Mouse (Mus musculus): Measurements from ENCODE around the gene Nrn1. TPM values are rescaled to one million over a fixed set of nuclear protein-coding genes. Genes with fewer than 3 reads are reported as not detected.

Nrn1 gene
- polyA plus RNA-seq (2012; rRNA removed), result 144 and 151 TPM in 2 replicates

DNA sequence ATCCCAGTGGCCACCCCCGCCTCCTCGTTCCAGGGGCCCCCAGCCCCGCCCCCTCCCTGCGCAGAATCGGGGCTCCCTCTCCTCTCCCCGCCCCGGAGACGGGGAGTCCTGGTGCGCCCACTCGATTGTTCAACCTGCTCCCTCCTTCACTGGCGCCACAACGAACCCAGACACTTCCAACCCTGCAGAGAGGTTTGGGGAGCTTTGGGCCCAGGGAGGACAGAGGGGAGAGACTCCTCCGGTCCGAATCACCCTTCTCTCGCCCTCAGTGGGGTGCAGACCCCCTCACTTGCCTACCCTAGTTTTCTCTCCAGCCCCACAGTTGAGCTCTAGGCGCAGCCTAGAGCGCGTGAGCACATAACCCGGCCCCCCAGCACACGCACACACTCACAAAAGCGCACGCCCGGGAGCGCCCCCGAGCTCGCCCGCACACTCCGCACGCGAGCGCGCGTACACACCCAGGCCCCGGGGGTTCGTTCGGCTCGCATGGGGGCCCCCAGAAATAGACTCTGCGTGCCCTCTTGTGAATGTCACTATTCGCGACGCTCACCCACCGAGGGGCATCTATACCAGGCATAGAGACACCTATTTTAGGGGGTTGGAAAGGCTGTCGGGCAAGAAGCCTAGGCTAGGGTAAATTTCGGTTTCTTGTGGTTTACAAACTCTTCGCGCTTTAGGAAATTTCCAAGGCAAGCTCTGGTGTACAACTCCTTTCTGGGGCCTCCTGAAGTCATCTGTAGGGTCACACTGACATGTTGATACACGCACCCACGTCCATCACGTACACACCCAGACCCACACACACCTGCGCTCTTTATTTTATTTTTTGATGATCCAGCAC is at the start of gene Nrn1:
TSS of gene Nrn1 (minus strand) at position 401 of the 841 bp plus-strand sequence.
- peaks cover 6% of the 10 kb centered on the region for H3K4me1 ChIP-seq (ENCODE audit: control insufficient read depth, insufficient read depth, low read length)
- no peaks in the 10 kb centered on the region for H3K27me3 ChIP-seq (ENCODE audit: control insufficient read depth, insufficient read depth, low read length)
- peak within 1 kb of the TSS; percentile 67 for H3K4me3 ChIP-seq (replicated peaks; ENCODE audit: insufficient read depth, low read depth, low read length)
- TF ChIP-seq CTCF (IDR thresholded peaks at IDR 0.05; ENCODE audit: borderline replicate concordance, insufficient read depth, low read depth, low read length) (no peak), POLR2A (IDR thresholded peaks at IDR 0.05; ENCODE audit: borderline replicate concordance, insufficient read depth, low read length) (peak; percentile 59; the same call in 1 of the 2 replicates)
- peak; percentile 85 to 86 for DNase-seq
- WGBS, result under 1% methylated on average over 50 of the region's 50 CpGs
- H3K27ac ChIP-seq (ENCODE audit: insufficient read depth, low read length), result peak within 1 kb of the TSS; percentile 99

DNA sequence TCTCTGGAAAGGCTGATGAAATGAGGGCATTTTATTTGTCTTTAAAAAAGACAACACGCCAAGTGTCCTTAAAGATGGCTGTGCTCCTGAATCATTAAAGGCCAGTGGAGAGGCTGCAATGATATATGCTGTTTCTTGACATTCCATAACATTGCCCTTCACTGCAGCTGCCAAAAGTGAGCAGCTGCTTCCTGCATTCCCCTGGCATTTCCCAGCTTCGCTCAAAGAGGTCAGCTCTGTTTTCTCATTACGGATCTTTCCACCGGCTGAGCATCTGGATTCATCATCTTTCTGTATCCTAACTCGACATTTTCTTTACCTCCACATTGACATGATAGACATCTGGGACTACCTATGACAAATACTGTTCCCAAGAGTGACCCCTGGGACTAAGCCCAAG is 44.7 kb upstream of the Nrn1 start:
- no peak overlapping the region for H3K4me3 ChIP-seq (replicated peaks; ENCODE audit: insufficient read depth, low read depth, low read length)
- H3K27ac ChIP-seq (ENCODE audit: insufficient read depth, low read length), result no peak overlapping the region
- no peaks in the 10 kb centered on the region for H3K4me1 ChIP-seq (ENCODE audit: control insufficient read depth, insufficient read depth, low read length)
- TF ChIP-seq CTCF (IDR thresholded peaks at IDR 0.05; ENCODE audit: borderline replicate concordance, insufficient read depth, low read depth, low read length) (no peak), POLR2A (IDR thresholded peaks at IDR 0.05; ENCODE audit: borderline replicate concordance, insufficient read depth, low read length) (no peak)
- 57% methylated on average over 5 of the region's 5 CpGs for WGBS
- no peak for DNase-seq
- H3K27me3 ChIP-seq (ENCODE audit: control insufficient read depth, insufficient read depth, low read length), result no peaks in the 10 kb centered on the region

DNA sequence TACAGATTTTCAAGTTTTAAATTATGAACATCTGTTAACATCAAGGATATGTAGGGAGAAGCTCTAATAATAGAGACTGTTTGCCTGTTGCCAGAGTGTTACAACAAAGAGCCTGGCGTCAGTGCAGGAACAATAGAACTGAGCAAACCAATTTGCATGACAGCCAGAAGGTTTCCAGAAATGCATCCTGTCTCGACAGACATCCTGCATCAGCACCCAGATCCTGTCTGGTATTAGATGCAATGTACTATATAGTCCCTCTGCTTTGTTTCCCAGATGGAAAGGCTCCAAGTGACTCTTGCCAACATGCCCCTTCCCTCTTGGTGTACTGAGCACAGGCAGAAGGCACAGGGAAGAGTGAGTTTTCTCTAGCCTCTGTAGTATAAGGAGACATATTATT is 31.9 kb upstream of the Nrn1 start:
- 31% methylated on average over 2 of the region's 2 CpGs for WGBS

DNA sequence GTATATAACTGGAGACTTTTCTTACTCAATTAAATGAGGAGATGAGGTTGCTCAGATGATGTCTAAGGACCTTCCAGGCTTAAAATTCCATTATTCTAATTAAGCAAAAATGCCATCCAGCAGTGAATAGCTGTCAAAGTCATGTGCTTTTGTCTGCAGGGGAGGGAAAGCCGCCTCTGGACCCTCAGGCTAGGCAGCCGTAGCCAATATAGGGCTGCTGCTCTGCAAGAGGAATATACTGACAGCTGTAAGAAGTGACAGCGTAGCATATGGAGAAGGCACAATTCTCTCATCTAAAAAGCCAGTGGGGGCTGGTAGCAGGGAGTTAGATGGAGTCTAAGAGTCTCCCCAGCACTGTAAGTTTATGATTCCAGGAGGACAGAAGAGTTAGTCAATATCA is 16.9 kb upstream of the Nrn1 start:
- TF ChIP-seq CTCF (IDR thresholded peaks at IDR 0.05; ENCODE audit: borderline replicate concordance, insufficient read depth, low read depth, low read length), result no peak
- no peak for TF ChIP-seq POLR2A (IDR thresholded peaks at IDR 0.05; ENCODE audit: borderline replicate concordance, insufficient read depth, low read length)
- no peak for DNase-seq
- Histone ChIP-seq H3K4me1 (ENCODE audit: control insufficient read depth, insufficient read depth, low read length) (0 out of 2 replicates have a peak, but pooled peaks cover 3% of the 10 kb centered on the region), H3K4me3 (replicated peaks; ENCODE audit: insufficient read depth, low read depth, low read length) (no peak overlapping the region), H3K27me3 (ENCODE audit: control insufficient read depth, insufficient read depth, low read length) (no peaks in the 10 kb centered on the region), H3K27ac (ENCODE audit: insufficient read depth, low read length) (no peak overlapping the region)
- 82% methylated on average over 3 of the region's 3 CpGs for whole genome bisulfite sequencing

More for the DNA sequence above, 31.9 kb upstream of the Nrn1 start:
- Histone ChIP-seq H3K27ac (ENCODE audit: insufficient read depth, low read length) (no peak overlapping the region), H3K4me1 (ENCODE audit: control insufficient read depth, insufficient read depth, low read length) (no peaks in the 10 kb centered on the region), H3K4me3 (replicated peaks; ENCODE audit: insufficient read depth, low read depth, low read length) (no peak overlapping the region), H3K27me3 (ENCODE audit: control insufficient read depth, insufficient read depth, low read length) (no peaks in the 10 kb centered on the region)
- TF ChIP-seq POLR2A (IDR thresholded peaks at IDR 0.05; ENCODE audit: borderline replicate concordance, insufficient read depth, low read length) (no peak), CTCF (IDR thresholded peaks at IDR 0.05; ENCODE audit: borderline replicate concordance, insufficient read depth, low read depth, low read length) (no peak)
- DNase-seq, result no peak

DNA sequence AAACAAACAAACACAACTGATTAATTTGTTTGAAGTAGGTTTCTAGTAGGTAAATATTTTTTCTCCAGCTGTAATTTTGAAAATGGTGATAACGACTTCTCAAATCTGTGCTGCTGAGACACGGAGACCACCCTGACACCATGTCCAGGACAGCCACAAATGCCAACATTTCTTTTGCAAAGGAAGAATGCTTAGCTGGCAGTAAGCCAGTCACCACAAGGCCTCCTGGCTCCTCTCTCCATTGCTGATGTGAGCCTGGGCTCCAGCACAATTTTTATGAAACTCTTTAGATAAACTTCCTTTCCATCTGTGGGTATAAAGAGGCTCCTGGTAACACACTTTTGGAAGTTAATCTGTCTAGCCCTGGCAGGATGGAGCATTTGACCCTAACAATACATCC is 15.1 kb upstream of the Nrn1 start:
- Histone ChIP-seq H3K4me3 (replicated peaks; ENCODE audit: insufficient read depth, low read depth, low read length) (no peak overlapping the region), H3K27me3 (ENCODE audit: control insufficient read depth, insufficient read depth, low read length) (no peaks in the 10 kb centered on the region), H3K27ac (ENCODE audit: insufficient read depth, low read length) (no peak overlapping the region), H3K4me1 (ENCODE audit: control insufficient read depth, insufficient read depth, low read length) (0 out of 2 replicates have a peak, but pooled peaks cover 3% of the 10 kb centered on the region)
- WGBS, result 41% methylated on average over 2 of the region's 2 CpGs
- DNase-seq, result no peak
- TF ChIP-seq POLR2A (IDR thresholded peaks at IDR 0.05; ENCODE audit: borderline replicate concordance, insufficient read depth, low read length) (no peak), CTCF (IDR thresholded peaks at IDR 0.05; ENCODE audit: borderline replicate concordance, insufficient read depth, low read depth, low read length) (no peak)

DNA sequence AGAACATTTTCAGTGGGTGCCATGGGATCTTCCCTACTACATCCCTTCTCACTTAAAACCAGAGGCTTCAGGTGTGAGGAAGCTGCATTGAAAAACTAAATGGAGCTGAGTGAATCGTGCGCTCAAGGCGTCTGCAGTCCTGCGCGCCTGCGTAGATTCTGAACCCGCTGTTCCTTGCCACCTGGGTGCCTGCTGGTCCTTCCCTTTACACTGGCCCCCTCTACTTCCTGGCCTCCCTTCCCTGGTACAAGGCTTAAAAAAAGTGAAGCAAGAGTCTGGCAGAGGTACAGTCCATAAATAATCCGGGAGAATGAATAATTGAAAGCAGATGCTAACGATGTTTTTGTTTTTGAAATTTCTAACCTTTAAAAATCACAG is 1.7 kb upstream of the Nrn1 start:
- peak in 1 of 2 experiments; percentile 82 for DNase-seq
- Histone ChIP-seq H3K27ac (ENCODE audit: insufficient read depth, low read length) (peak overlapping the region; percentile 96), H3K4me3 (replicated peaks; ENCODE audit: insufficient read depth, low read depth, low read length) (peak overlapping the region; percentile 67), H3K27me3 (ENCODE audit: control insufficient read depth, insufficient read depth, low read length) (no peaks in the 10 kb centered on the region), H3K4me1 (ENCODE audit: control insufficient read depth, insufficient read depth, low read length) (peaks cover 3% of the 10 kb centered on the region; the same call in 1 of the 2 replicates)
- TF ChIP-seq CTCF (IDR thresholded peaks at IDR 0.05; ENCODE audit: borderline replicate concordance, insufficient read depth, low read depth, low read length) (no peak), POLR2A (IDR thresholded peaks at IDR 0.05; ENCODE audit: borderline replicate concordance, insufficient read depth, low read length) (peak; percentile 39; the same call in 1 of the 2 replicates)
- 4% methylated on average over 9 of the region's 9 CpGs for WGBS

DNA sequence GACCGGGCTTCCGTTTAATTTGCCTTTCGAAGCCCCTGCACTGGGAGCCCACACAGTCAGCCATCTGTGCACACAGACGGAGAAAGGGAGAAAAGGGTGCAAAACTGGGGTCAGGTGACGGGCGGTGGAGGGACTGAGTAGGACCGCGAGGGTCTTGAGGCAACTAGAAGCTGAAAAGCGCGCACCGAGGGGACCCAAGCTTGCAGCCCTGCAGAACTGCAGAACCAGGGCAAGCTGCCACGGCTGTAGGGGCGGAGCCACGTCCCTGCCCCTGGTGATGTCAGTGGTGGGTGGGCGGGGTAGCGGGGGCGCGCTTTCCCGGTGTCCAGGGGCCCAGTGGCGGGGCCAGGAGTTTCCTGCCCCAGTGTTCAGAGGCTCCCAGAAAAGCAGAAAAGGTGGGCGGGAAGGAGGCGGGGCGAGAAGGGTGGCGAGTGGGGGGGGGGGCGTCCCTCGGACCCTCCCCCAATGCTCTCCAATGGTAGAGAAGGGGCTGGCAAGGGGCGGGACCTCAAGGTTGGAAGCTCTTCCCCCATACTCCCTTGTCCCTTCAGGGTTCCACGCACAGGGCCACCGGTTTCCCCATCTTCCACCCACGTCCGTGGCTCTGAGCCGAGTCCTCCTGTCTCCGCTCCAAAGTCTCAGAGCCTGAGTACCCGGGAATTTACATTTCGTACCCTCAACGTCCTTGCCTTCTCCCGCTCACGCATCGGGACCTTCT is 1.1 kb upstream of the Nrn1 start:
- under 1% methylated on average over 38 of the region's 39 CpGs for WGBS
- Histone ChIP-seq H3K4me1 (ENCODE audit: control insufficient read depth, insufficient read depth, low read length) (peaks cover 3% of the 10 kb centered on the region; the same call in 1 of the 2 replicates), H3K27ac (ENCODE audit: insufficient read depth, low read length) (peak overlapping the region; percentile 99), H3K4me3 (replicated peaks; ENCODE audit: insufficient read depth, low read depth, low read length) (peak overlapping the region; percentile 67), H3K27me3 (ENCODE audit: control insufficient read depth, insufficient read depth, low read length) (no peaks in the 10 kb centered on the region)
- TF ChIP-seq CTCF (IDR thresholded peaks at IDR 0.05; ENCODE audit: borderline replicate concordance, insufficient read depth, low read depth, low read length) (no peak), POLR2A (IDR thresholded peaks at IDR 0.05; ENCODE audit: borderline replicate concordance, insufficient read depth, low read length) (peak; percentile 84)
- DNase-seq, result peak; percentile 92
